Mouse (Mus musculus) cerebellum, adult 2 months (tissue): ENCODE results near the gene Stard13.

Source experiments
- CTCF ChIP-seq: fragments of 200-500 bp; IDR thresholded peaks from 2 replicates; pipeline ENCODE4 v1.5.1; 2011; ENCODE audit warnings: low read depth, mild to moderate bottlenecking, control low read depth, low read length, moderate library complexity, borderline replicate concordance; ENCODE audit not compliant: insufficient read depth
- POLR2A ChIP-seq: fragments of 200-500 bp; IDR thresholded peaks from 2 replicates; pipeline ENCODE4 v1.6.1; 2011; ENCODE audit warnings: low read length, control low read depth, borderline replicate concordance; ENCODE audit not compliant: insufficient read depth

DNA sequence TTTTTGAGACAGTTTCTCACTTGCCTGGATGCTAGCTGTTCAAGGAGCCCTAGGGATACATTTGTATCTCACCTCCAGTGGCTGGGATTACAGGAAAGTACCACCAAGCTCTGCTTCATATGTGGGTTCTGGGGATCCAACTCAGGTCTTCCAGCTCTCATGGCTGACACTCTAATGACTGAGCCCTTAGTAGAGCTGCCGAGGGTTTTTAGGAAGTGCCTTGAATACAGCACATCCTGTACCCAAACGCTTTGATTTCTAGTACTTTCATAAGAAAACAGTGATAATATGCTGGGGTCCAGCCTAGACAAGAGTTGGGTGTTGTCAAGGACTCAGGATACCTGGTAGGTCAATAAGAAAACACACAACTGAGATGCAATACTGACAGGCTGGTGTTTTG is 23.6 kb downstream of the Stard13 start:
- TF ChIP-seq CTCF, result no peak
- no peak for TF ChIP-seq POLR2A
